Mouse (Mus musculus): ENCODE measurements around the gene Snrk. TPM values are rescaled to one million over a fixed set of nuclear protein-coding genes. Genes with fewer than 3 reads are reported as not detected.

Snrk gene
- polyA plus RNA-seq, 1 experiment from 2014 or later = 57.3 TPM

DNA sequence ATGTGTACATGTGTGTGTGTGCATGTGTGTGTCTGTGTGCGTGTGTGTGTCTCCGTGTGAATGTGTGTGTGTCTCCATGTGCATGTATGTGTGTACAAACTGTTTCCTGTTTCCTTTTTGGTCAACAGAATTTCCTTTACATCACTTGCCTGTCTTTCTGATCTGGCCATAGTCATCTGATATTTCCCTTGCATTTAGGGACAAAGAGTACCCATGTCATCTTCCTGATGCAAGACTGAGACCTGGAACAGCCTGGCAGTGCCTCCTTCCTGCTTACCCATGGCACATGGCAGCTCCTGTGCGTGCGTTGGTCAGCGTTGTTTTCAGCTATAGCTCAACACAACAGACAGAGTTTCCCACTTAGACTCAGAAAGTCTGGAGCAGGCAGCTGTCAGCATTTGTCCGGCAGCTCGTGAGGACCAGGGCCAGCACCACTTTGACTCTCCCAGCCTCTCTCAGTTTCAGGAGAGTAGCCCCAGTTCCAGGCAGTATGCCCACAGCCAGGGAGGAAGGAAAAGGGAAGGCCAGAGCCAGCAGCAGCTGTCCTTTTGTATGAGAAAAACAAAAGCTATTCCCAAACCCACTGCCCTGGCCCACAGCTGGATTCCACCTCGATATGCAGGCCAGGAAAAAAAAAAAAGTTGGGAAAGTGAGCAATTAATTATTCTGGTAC lies 7.4 kb upstream of the Snrk start:
- ATAC-seq (ENCODE audit: insufficient number of reproducible peaks, insufficient read depth, low FRiP score, low TSS enrichment, low read depth) = no peak
- 66% methylated on average over 8 of the region's 8 CpGs for WGBS

DNA sequence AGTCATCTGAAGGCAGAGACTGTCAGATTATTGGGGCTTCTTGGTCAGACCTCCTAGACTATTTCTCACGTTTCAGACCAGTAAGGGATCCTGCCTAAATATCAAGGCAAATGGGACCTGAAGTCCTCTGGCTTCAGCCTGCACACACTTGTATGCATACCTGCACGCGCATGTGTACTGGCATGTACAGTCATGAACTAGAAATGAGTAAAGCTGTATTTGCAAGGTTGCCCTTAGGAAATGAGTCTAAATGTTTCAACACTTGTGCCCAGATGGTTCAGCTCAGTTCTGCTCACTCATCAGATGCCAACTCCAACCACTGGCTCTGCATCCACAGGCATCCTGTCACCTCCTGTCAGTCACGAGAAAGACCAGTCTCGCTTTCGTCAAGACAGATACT lies 6.6 kb upstream of the Snrk start:
- ATAC-seq (ENCODE audit: insufficient number of reproducible peaks, insufficient read depth, low FRiP score, low TSS enrichment, low read depth) = no peak
- WGBS = 86% methylated on average over 6 of the region's 6 CpGs

More for the DNA sequence above, 7.4 kb upstream of the Snrk start:
- 0 out of 2 replicates have a peak overlapping the region, but pooled peaks have one; percentile 12 for H3K27ac ChIP-seq
- no peaks in the 10 kb centered on the region; the same call in 1 of the 2 replicates for H3K27me3 ChIP-seq
- no peaks in the 10 kb centered on the region for H3K36me3 ChIP-seq
- H3K4me3 ChIP-seq (replicated peaks) = no peak overlapping the region
- H3K9ac ChIP-seq (replicated peaks) = no peak overlapping the region
- H3K9me3 ChIP-seq = no peaks in the 10 kb centered on the region
- H3K4me2 ChIP-seq = no peak overlapping the region
- 0 out of 2 replicates have a peak, but pooled peaks cover 2% of the 10 kb centered on the region for H3K4me1 ChIP-seq (replicated peaks)

GRCm38 (mm10) chr9:122110921-122111320 lies 6.1 kb upstream of the Snrk start:
- H3K27ac ChIP-seq = no peak overlapping the region
- H3K4me2 ChIP-seq = no peak overlapping the region
- H3K4me3 ChIP-seq (replicated peaks) = no peak overlapping the region
- 0 out of 2 replicates have a peak, but pooled peaks cover 2% of the 10 kb centered on the region for H3K4me1 ChIP-seq (replicated peaks)
- no peak for ATAC-seq (ENCODE audit: insufficient number of reproducible peaks, insufficient read depth, low FRiP score, low TSS enrichment, low read depth)
- no peaks in the 10 kb centered on the region for H3K9me3 ChIP-seq
- no peak overlapping the region for H3K9ac ChIP-seq (replicated peaks)
- no peaks in the 10 kb centered on the region for H3K36me3 ChIP-seq
- no peaks in the 10 kb centered on the region; the same call in 1 of the 2 replicates for H3K27me3 ChIP-seq
- WGBS = 81% methylated on average over 5 of the region's 5 CpGs

More for the DNA sequence above, 6.6 kb upstream of the Snrk start:
- Histone ChIP-seq H3K9me3 (no peaks in the 10 kb centered on the region), H3K36me3 (no peaks in the 10 kb centered on the region), H3K4me3 (replicated peaks) (no peak overlapping the region), H3K27ac (no peak overlapping the region), H3K4me1 (replicated peaks) (0 out of 2 replicates have a peak, but pooled peaks cover 2% of the 10 kb centered on the region), H3K27me3 (no peaks in the 10 kb centered on the region; the same call in 1 of the 2 replicates), H3K9ac (replicated peaks) (no peak overlapping the region), H3K4me2 (no peak overlapping the region)

DNA sequence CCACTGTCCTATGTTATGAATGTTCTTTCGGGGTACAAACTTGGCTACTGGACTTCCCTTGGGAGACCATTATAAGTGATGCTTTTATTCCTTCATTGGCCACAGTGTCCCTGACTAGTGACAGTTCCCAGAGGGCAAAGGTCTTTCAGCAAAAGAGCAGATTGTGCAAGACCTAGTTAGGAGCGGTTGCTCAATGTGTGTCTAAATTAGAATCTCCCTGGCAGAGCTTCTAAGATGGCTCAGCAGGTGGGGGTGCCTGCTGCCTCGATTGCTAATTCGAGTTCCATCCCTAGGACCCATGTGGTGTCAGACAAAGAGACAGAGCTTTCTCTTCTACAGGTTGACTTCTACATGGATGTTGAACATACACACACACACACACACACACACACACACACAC lies 1.5 kb upstream of the Snrk start:
- no peak overlapping the region for H3K27ac ChIP-seq
- WGBS = 64% methylated on average over 4 of the region's 4 CpGs

GRCm38 (mm10) chr9:122116359-122116758 lies 707 bp upstream of the Snrk start:
- no peaks in the 10 kb centered on the region for H3K27me3 ChIP-seq
- H3K4me3 ChIP-seq (replicated peaks) = no peak overlapping the region
- H3K36me3 ChIP-seq = no peaks in the 10 kb centered on the region
- 62% methylated on average over 1 of the region's 1 CpGs for WGBS
- H3K9me3 ChIP-seq = no peaks in the 10 kb centered on the region
- H3K27ac ChIP-seq = no peak overlapping the region
- ATAC-seq (ENCODE audit: insufficient number of reproducible peaks, insufficient read depth, low FRiP score, low TSS enrichment, low read depth) = no peak
- no peak overlapping the region for H3K9ac ChIP-seq (replicated peaks)
- no peak overlapping the region for H3K4me2 ChIP-seq
- H3K4me1 ChIP-seq (replicated peaks) = peaks cover 4% of the 10 kb centered on the region

More for the DNA sequence above, 1.5 kb upstream of the Snrk start:
- Histone ChIP-seq H3K36me3 (no peaks in the 10 kb centered on the region), H3K4me3 (replicated peaks) (no peak overlapping the region), H3K9me3 (no peaks in the 10 kb centered on the region), H3K9ac (replicated peaks) (no peak overlapping the region), H3K4me2 (no peak overlapping the region), H3K27me3 (no peaks in the 10 kb centered on the region), H3K4me1 (replicated peaks) (peaks cover 4% of the 10 kb centered on the region)
- ATAC-seq (ENCODE audit: insufficient number of reproducible peaks, insufficient read depth, low FRiP score, low TSS enrichment, low read depth) = no peak

DNA sequence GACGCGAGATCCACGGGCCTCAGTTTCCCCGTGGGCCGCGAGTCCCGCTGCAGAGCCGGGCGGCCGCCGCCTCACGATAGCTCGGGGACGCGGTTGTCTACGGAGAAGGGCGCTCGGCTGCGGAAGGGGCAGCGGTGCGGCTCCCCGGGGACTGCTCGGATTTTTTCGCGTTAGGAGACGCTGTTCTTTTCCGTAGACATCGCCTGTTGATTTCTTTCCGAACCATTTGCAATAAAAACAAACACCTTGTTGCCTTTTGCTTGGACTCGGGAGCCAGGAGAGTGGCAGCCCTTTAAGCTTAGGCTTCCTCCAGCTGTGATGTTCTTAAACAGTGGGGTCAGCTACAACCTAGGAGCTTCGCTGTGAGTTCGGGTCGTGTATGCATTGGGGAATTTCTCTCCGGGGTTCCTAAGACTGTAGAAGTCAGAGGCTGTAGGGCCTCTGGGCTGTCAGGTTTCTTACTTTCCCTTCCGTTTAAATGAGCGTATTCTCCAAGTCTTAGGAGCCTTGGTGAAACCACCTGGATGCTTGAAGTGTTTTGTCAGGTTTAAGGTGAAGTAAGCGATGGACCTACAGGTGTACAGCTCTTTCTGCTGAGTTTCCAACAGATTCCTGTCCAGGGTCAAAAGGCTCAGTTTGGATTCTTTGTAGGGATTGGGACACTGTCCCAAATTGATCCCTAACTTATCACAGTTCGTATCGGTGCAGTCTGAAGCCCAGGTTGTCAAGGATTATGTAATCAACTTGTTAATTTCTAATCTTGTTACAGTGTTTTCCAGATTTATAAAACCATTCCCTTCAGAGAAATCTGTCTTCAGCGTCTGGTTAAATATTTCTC lies 845 bp downstream of the Snrk start:
- Histone ChIP-seq H3K4me3 (replicated peaks) (peak overlapping the region; percentile 89), H3K4me1 (replicated peaks) (peaks cover 4% of the 10 kb centered on the region), H3K36me3 (no peaks in the 10 kb centered on the region), H3K4me2 (peak overlapping the region; percentile 75), H3K27ac (peak overlapping the region; percentile 91), H3K9me3 (no peaks in the 10 kb centered on the region), H3K27me3 (no peaks in the 10 kb centered on the region), H3K9ac (replicated peaks) (peak overlapping the region; percentile 96)
- WGBS = 5% methylated on average over 40 of the region's 40 CpGs
- no peak; the same call in 1 of the 2 replicates for ATAC-seq (ENCODE audit: insufficient number of reproducible peaks, insufficient read depth, low FRiP score, low TSS enrichment, low read depth)

DNA sequence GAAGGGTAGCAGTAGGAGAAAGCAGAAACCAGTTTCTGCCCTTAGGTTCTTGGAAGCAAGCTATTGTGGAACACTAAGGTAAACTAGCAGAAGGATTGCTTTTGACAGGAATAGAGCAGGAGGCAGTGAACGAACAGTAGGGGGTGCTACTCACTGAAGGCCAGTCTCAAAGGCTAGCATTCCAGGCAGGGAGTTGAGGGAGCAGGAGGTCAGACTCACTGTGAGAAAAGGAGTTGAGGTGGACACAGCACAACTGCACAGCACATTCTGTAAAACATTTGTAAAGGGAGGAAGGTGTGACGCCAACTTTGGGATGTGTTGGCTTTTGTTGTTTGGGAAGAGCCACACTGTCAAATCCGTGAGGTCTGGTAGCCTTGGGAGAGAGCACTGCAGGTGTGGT lies 3.0 kb downstream of the Snrk start:
- Histone ChIP-seq H3K36me3 (no peaks in the 10 kb centered on the region), H3K27ac (no peak overlapping the region), H3K4me1 (replicated peaks) (peaks cover 4% of the 10 kb centered on the region), H3K9me3 (no peaks in the 10 kb centered on the region), H3K27me3 (no peaks in the 10 kb centered on the region), H3K4me3 (replicated peaks) (no peak overlapping the region), H3K9ac (replicated peaks) (no peak overlapping the region), H3K4me2 (no peak overlapping the region)
- 47% methylated on average over 3 of the region's 3 CpGs for WGBS
- no peak for ATAC-seq (ENCODE audit: insufficient number of reproducible peaks, insufficient read depth, low FRiP score, low TSS enrichment, low read depth)

DNA sequence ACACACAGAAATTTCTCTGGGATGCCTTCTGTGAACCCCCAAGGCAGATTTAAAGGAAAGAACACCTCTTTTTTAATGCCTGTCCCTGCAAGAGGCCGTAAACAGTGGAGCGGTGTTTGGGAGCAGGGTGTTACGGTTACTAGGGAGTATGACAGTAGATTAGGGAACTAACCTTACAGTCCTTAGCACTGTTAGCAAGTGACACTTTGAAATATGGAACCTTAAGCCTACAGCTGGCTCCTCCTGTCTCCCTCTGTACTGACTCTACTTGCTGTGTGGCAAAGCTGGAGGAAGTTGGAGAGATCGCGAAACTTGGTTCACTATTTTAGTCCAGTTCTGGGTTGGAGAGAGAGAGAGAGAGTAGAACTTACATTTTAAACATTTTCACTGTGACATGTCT lies 5.0 kb downstream of the Snrk start:
- Histone ChIP-seq H3K27ac (no peak overlapping the region), H3K4me1 (replicated peaks) (peaks cover 7% of the 10 kb centered on the region), H3K9ac (replicated peaks) (no peak overlapping the region), H3K9me3 (no peaks in the 10 kb centered on the region), H3K36me3 (no peaks in the 10 kb centered on the region), H3K27me3 (no peaks in the 10 kb centered on the region), H3K4me3 (replicated peaks) (no peak overlapping the region), H3K4me2 (no peak overlapping the region)
- WGBS = 87% methylated on average over 5 of the region's 5 CpGs
- no peak for ATAC-seq (ENCODE audit: insufficient number of reproducible peaks, insufficient read depth, low FRiP score, low TSS enrichment, low read depth)

DNA sequence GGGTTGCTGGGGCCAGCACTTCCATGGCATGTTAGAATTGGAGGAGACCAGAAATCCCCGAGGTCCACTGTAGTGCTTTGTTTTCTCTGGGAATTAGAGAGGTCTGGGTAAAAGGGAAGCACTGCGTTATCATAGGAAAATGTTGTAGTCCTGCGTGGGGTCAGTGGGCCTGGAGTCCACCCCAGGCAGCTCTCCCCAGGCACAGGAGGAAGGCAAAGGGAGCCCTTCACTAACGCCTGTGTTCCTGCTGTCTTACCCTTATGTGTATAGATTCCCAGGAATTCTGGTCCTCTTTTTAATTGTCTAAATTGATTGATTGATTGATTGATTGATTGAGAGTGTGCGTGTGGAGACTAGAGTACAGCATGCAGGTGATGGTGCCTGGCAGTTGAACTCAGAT lies 6.1 kb downstream of the Snrk start:
- H3K27ac ChIP-seq = no peak overlapping the region
- no peaks in the 10 kb centered on the region for H3K9me3 ChIP-seq
- 68% methylated on average over 5 of the region's 5 CpGs for WGBS
- H3K4me1 ChIP-seq (replicated peaks) = peaks cover 6% of the 10 kb centered on the region
- no peak overlapping the region for H3K4me2 ChIP-seq
- no peaks in the 10 kb centered on the region for H3K36me3 ChIP-seq
- H3K9ac ChIP-seq (replicated peaks) = no peak overlapping the region
- no peak overlapping the region for H3K4me3 ChIP-seq (replicated peaks)
- no peaks in the 10 kb centered on the region for H3K27me3 ChIP-seq
- ATAC-seq (ENCODE audit: insufficient number of reproducible peaks, insufficient read depth, low FRiP score, low TSS enrichment, low read depth) = no peak

GRCm38 (mm10) chr9:122125723-122126290 lies 8.7 kb downstream of the Snrk start:
- H3K9me3 ChIP-seq = no peaks in the 10 kb centered on the region
- H3K4me2 ChIP-seq = no peak overlapping the region
- H3K4me3 ChIP-seq (replicated peaks) = no peak overlapping the region
- WGBS = 74% methylated on average over 5 of the region's 5 CpGs
- no peak overlapping the region for H3K27ac ChIP-seq
- H3K27me3 ChIP-seq = no peaks in the 10 kb centered on the region
- no peaks in the 10 kb centered on the region for H3K36me3 ChIP-seq
- H3K4me1 ChIP-seq (replicated peaks) = peaks cover 8% of the 10 kb centered on the region; the same call in 1 of the 2 replicates
- H3K9ac ChIP-seq (replicated peaks) = no peak overlapping the region
- no peak for ATAC-seq (ENCODE audit: insufficient number of reproducible peaks, insufficient read depth, low FRiP score, low TSS enrichment, low read depth)

- no peaks in the 10 kb centered on the region for H3K27me3 ChIP-seq
- H3K9ac ChIP-seq (replicated peaks) = no peak overlapping the region
- H3K9me3 ChIP-seq = no peaks in the 10 kb centered on the region
- peaks cover 8% of the 10 kb centered on the region; the same call in 1 of the 2 replicates for H3K4me1 ChIP-seq (replicated peaks)
- no peak overlapping the region for H3K4me2 ChIP-seq
- 0 out of 2 replicates have a peak, but pooled peaks cover under 1% of the 10 kb centered on the region for H3K36me3 ChIP-seq
- no peak overlapping the region for H3K27ac ChIP-seq
- no peak for ATAC-seq (ENCODE audit: insufficient number of reproducible peaks, insufficient read depth, low FRiP score, low TSS enrichment, low read depth)
- no peak overlapping the region for H3K4me3 ChIP-seq (replicated peaks)
- 87% methylated on average over 8 of the region's 8 CpGs for WGBS
Measured at GRCm38 (mm10) chr9:122126790-122127189, 9.7 kb downstream of the Snrk start.

All from limb, embryonic 12.5 days (tissue).